Mouse (Mus musculus) lung, postnatal 0 days (tissue): Measurements from ENCODE around the gene Pparg.

ENCODE experiments used
- CTCF ChIP-seq: IDR thresholded peaks from 2 replicates; pipeline ENCODE4 v1.5.1; 2016; ENCODE audit warnings: antibody characterized with exemption, mild to moderate bottlenecking
- EP300 ChIP-seq: IDR thresholded peaks from 2 replicates; pipeline ENCODE4 v1.6.1; 2016; ENCODE audit warnings: antibody characterized with exemption, mild to moderate bottlenecking, control low read depth

GRCm38 (mm10) chr6:115462743-115463337 lies 102.1 kb downstream of the Pparg start:
- TF ChIP-seq CTCF (no peak), EP300 (peak; percentile 7; the same call in 1 of the 2 replicates)
